Mouse (Mus musculus) embryonic fibroblast, embryonic 13.5 days (primary cell): Measurements from ENCODE around the gene Nelfb.

Source experiments
- CTCF ChIP-seq: IDR thresholded peaks from 2 replicates; pipeline ENCODE4 v1.5.1; 2011; ENCODE audit warnings: mild to moderate bottlenecking, control low read depth, low read length, moderate library complexity, borderline replicate concordance; ENCODE audit not compliant: insufficient read depth
- POLR2A ChIP-seq: IDR thresholded peaks from 2 replicates; pipeline ENCODE4 v1.6.1; 2011; ENCODE audit warnings: low read depth, mild to moderate bottlenecking, control low read depth, low read length, moderate library complexity

DNA sequence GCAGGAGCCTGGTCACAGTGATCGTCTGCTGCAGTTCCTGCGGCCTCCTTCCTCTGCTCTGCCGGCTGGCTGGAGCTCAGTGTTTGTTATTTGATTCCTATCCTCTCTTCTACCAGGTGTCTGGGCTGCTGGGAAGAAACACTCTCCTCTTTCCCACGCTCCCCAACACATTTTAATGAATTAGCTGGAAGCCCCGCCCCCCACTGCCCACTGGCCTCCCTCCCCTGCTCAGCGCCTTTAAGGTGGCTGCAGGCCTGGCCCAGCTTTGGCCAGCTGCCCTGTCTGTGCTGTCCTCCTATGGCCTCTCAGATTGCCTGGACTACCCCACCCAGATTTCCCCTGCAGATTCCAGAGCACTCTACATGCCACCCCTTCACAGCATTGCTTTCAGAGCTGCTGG, 33.6 kb downstream of the Nelfb start:
- TF ChIP-seq CTCF (no peak), POLR2A (no peak)
